Mouse (Mus musculus) hindbrain, embryonic 12.5 days (tissue): ENCODE results near the gene Uba7. TPM values are rescaled to one million over a fixed set of nuclear protein-coding genes. Genes with fewer than 3 reads are reported as not detected.

ENCODE experiments used
- ATAC-seq: fragments of 200-750 bp; cut with Nextera tagmentation; 2 replicates; pipeline ENCODE4 v1.8.0; 2017; ENCODE audit warnings: moderate TSS enrichment; ENCODE audit not compliant: low FRiP score
- H3K27ac ChIP-seq: fragments of 300-500 bp; sonication (generic); 2 replicates; pipeline ENCODE4 v1.5.1; 2016; ENCODE audit warnings: mild to moderate bottlenecking
- H3K27me3 ChIP-seq: fragments of 300-500 bp; sonication (generic); 2 replicates; pipeline ENCODE4 v1.6.1; 2016; ENCODE audit warnings: mild to moderate bottlenecking
- H3K36me3 ChIP-seq: fragments of 300-500 bp; sonication (generic); 2 replicates; pipeline ENCODE4 v1.6.1; 2016; ENCODE audit warnings: mild to moderate bottlenecking
- H3K4me1 ChIP-seq: fragments of 300-500 bp; sonication (generic); 2 replicates; pipeline ENCODE4 v1.6.1; 2016
- H3K4me2 ChIP-seq: fragments of 300-500 bp; sonication (generic); replicated peaks from 2 replicates; pipeline ENCODE4 v1.6.1; 2016; ENCODE audit warnings: mild to moderate bottlenecking
- H3K4me3 ChIP-seq: fragments of 300-500 bp; sonication (generic); 2 replicates; pipeline ENCODE4 v1.5.1; 2016; ENCODE audit warnings: mild to moderate bottlenecking
- H3K9ac ChIP-seq: fragments of 300-500 bp; sonication (generic); 2 replicates; pipeline ENCODE4 v1.6.1; 2016; ENCODE audit warnings: mild to moderate bottlenecking, moderate library complexity
- H3K9me3 ChIP-seq: fragments of 300-500 bp; sonication (generic); replicated peaks from 2 replicates; pipeline ENCODE4 v1.6.1; 2016; ENCODE audit warnings: mild to moderate bottlenecking
- WGBS: fragments of 180-500 bp; shearing (Covaris S2); methylation state at CpG from one replicate; pipeline ENCODE4 v1.1.7; 2016; 5-methylcytosine and 5-hydroxymethylcytosine counted together
- polyA plus RNA-seq: library from polyadenylated mRNA; unstranded; fragments of >200 nt; fragmentation: Nextera tagmentation; extraction: Ambion mirVana; gene quantifications from 2 replicates; pipeline ENCODE4 v1.2.1, GENCODE M21; 2016

Uba7 gene
- polyA plus RNA-seq, 1 experiment from 2014 or later = 12.7 TPM

- Histone ChIP-seq H3K4me1 (peaks cover 15% of the 10 kb centered on the region), H3K27me3 (no peaks in the 10 kb centered on the region), H3K4me3 (no peak overlapping the region), H3K27ac (no peak overlapping the region), H3K36me3 (no peaks in the 10 kb centered on the region), H3K9ac (no peak overlapping the region), H3K9me3 (no peaks in the 10 kb centered on the region), H3K4me2 (no peak overlapping the region)
- 81% methylated on average over 13 of the region's 13 CpGs for WGBS
- ATAC-seq = no peak
Observed at GRCm38 (mm10) chr9:107949184-107949921, 26.0 kb upstream of the Uba7 start.

DNA sequence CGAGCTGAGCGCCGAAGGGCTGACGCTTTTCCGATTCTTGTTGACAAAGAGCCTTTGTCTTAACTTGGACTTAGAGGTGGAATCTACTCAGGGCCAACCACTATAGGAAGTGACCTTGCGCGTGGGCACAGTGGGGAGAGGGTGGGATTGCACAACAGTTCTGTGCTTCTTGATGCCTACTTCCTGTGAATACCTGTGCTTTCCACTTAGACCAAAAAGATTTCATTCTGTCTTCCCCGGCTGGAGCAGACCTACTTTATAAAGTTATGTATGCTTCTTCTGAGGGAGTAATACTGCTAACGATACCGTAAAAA is 25.4 kb upstream of the Uba7 start, which contains the start of gene Traip:
Gene Traip, plus strand, starts transcription at position 215 of the 314 bp plus-strand sequence.
- H3K27me3 ChIP-seq = no peaks in the 10 kb centered on the region
- ATAC-seq = no peak
- H3K9ac ChIP-seq = peak within 1 kb of the TSS; percentile 72
- H3K4me2 ChIP-seq = peak within 1 kb of the TSS; percentile 82
- H3K27ac ChIP-seq = peak within 1 kb of the TSS; percentile 85; the same call in 1 of the 2 replicates
- peak within 1 kb of the TSS; percentile 67 for H3K4me3 ChIP-seq
- H3K36me3 ChIP-seq = no peaks in the 10 kb centered on the region
- peaks cover 15% of the 10 kb centered on the region for H3K4me1 ChIP-seq
- no peaks in the 10 kb centered on the region for H3K9me3 ChIP-seq
- WGBS = 90% methylated on average over 10 of the region's 10 CpGs

DNA sequence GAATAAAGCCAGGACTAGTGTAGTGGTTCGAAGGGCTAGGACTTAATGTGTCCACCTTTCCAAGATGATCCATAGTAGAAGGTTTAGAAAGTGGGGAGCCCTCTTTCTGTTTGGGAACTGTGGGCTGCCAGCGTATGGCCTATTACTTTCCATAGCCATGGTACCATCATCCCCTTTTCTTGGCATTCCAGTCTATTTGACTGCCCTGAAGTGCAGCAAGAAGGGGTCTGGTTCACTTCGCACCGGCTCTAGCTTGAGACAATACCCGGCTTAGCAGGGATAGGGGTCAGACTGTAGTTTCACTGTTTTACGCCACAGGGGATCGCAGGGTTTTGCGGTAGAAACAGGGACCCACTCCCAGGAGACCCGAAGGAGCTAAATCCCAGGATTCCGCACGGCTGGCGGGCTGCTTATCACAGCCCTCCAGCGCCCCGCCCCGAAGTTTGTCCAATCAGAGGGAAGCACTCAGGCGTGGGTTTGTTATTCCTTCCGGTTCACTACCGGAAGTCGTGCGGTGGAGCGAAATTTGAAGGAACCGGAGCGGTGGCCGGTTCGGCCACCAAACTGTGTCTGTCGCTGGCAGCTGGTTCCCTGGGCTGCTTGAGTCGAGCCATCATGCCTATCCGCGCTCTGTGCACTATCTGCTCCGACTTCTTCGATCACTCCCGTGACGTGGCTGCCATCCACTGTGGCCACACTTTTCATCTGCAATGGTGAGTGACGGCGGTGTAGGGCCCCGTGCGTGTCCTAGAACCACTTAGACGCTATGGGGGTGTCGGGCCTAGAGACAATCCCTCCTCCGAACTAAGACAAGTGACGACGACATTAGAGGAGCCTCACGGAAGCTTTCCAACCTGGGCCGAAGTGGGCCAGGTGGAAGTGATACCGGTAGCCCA is 24.6 kb upstream of the Uba7 start:
- 9% methylated on average over 45 of the region's 45 CpGs for WGBS
- no peaks in the 10 kb centered on the region for H3K27me3 ChIP-seq
- H3K36me3 ChIP-seq = no peaks in the 10 kb centered on the region
- peaks cover 15% of the 10 kb centered on the region for H3K4me1 ChIP-seq
- peak overlapping the region; percentile 82 for H3K4me2 ChIP-seq
- H3K27ac ChIP-seq = peak overlapping the region; percentile 85; the same call in 1 of the 2 replicates
- H3K9me3 ChIP-seq = no peaks in the 10 kb centered on the region
- H3K9ac ChIP-seq = peak overlapping the region; percentile 72
- peak overlapping the region; percentile 67 for H3K4me3 ChIP-seq
- peak; percentile 92 for ATAC-seq

DNA sequence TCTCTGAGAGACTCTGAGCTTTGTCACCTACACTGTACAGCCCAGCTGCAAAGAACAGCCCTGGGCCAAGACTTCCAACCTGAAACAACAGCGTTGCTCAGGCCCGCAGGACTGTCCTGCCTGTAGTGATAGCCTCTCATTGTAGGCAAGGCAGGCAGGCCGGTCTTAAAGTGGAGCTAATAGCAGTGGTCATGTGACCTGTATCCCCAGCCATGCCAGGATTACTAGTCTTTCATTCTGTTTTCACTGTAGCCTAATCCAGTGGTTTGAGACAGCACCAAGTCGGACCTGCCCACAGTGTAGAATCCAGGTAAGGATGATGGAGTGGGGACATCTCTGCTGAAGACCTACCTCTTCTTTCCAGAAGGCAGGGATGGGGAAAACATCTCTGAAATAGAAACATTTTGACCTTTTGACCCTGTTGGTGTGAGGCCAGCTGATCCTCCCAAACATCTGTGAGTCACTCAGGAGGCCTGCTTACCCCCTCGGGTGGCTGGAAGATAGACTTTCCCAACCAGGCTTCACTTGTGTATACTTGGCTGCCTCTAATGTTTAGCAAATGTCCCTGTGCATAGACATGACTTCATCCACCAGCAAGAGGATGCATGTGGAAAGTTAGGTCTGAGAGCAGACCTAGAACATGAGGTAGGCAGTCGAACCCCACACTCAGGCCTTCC is 19.6 kb upstream of the Uba7 start:
- H3K4me2 ChIP-seq = no peak overlapping the region
- H3K9me3 ChIP-seq = no peaks in the 10 kb centered on the region
- WGBS = 88% methylated on average over 6 of the region's 6 CpGs
- H3K36me3 ChIP-seq = peaks cover 14% of the 10 kb centered on the region; the same call in 1 of the 2 replicates
- no peak overlapping the region for H3K4me3 ChIP-seq
- H3K9ac ChIP-seq = no peak overlapping the region
- H3K27me3 ChIP-seq = no peaks in the 10 kb centered on the region
- H3K27ac ChIP-seq = no peak overlapping the region
- no peak for ATAC-seq
- H3K4me1 ChIP-seq = peaks cover 11% of the 10 kb centered on the region

GRCm38 (mm10) chr9:107957141-107957540 is 18.2 kb upstream of the Uba7 start:
- Histone ChIP-seq H3K4me3 (no peak overlapping the region), H3K9me3 (no peaks in the 10 kb centered on the region), H3K4me1 (peaks cover 12% of the 10 kb centered on the region), H3K4me2 (no peak overlapping the region), H3K27ac (no peak overlapping the region), H3K36me3 (peaks cover 18% of the 10 kb centered on the region; the same call in 1 of the 2 replicates), H3K9ac (0 out of 2 replicates have a peak overlapping the region, but pooled peaks have one; percentile 15), H3K27me3 (no peaks in the 10 kb centered on the region)
- 37% methylated on average over 6 of the region's 6 CpGs for WGBS
- no peak for ATAC-seq

- Histone ChIP-seq H3K4me1 (peaks cover 12% of the 10 kb centered on the region), H3K9ac (no peak overlapping the region), H3K4me3 (no peak overlapping the region), H3K27ac (no peak overlapping the region), H3K9me3 (no peaks in the 10 kb centered on the region), H3K36me3 (peaks cover 34% of the 10 kb centered on the region; the same call in 1 of the 2 replicates), H3K4me2 (no peak overlapping the region), H3K27me3 (no peaks in the 10 kb centered on the region)
- ATAC-seq = no peak
- 68% methylated on average over 6 of the region's 6 CpGs for whole genome bisulfite sequencing
Observed at GRCm38 (mm10) chr9:107959896-107960295, 15.4 kb upstream of the Uba7 start.

DNA sequence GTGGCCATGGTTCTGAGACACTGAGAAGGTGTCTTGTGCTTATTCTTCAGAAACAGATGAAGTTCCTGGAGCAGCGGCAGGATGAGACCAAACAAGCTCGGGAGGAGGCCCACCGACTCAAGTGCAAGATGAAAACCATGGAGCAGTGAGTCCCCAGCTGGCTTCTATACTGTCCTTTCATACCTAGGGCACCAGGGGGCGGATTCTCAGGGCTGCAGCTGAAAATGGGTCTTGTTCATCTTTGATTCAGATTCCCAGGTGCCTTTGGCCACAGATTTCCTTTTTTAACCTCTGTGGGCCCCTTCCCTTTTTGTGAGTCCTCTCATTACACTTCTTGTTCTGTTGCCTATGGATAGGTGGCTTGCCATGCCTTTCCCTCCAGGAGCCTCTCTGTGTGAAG is 14.4 kb upstream of the Uba7 start:
- Histone ChIP-seq H3K4me2 (no peak overlapping the region), H3K9ac (0 out of 2 replicates have a peak overlapping the region, but pooled peaks have one; percentile 25), H3K36me3 (peaks cover 34% of the 10 kb centered on the region; the same call in 1 of the 2 replicates), H3K4me1 (peaks cover 12% of the 10 kb centered on the region), H3K9me3 (no peaks in the 10 kb centered on the region), H3K27me3 (no peaks in the 10 kb centered on the region), H3K4me3 (no peak overlapping the region), H3K27ac (no peak overlapping the region)
- no peak for ATAC-seq
- 74% methylated on average over 4 of the region's 4 CpGs for WGBS

- Histone ChIP-seq H3K9ac (0 out of 2 replicates have a peak overlapping the region, but pooled peaks have one; percentile 25), H3K4me2 (no peak overlapping the region)
- 78% methylated on average over 10 of the region's 10 CpGs for WGBS
Observed at GRCm38 (mm10) chr9:107961351-107961762, 13.9 kb upstream of the Uba7 start.

DNA sequence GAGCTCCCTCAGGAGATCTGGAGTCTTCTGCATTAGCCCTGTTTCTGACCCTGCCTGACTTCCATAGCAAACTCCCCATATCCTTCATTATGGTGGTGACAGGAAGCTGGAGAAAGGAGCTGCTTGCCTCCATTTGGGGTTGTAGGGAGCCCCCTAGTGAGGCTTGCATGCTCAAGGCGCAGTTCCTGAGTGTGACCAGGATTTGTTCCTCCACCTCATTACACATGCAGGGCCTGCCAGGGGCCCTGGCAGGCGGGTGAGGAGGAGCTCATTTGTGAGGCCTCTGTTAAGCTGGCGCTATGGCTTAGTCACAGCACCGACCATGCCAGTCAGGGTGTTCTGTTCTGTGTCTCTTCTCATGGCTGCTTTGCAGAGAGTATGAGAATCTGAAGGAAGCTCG is 13.4 kb upstream of the Uba7 start:
- Histone ChIP-seq H3K36me3 (peaks cover 34% of the 10 kb centered on the region; the same call in 1 of the 2 replicates), H3K9me3 (no peaks in the 10 kb centered on the region), H3K4me2 (no peak overlapping the region), H3K4me3 (no peak overlapping the region), H3K9ac (no peak overlapping the region), H3K27ac (peak overlapping the region; percentile 8; the same call in 1 of the 2 replicates), H3K4me1 (peaks cover 12% of the 10 kb centered on the region), H3K27me3 (no peaks in the 10 kb centered on the region)
- WGBS = 54% methylated on average over 5 of the region's 5 CpGs
- ATAC-seq = no peak

More at GRCm38 (mm10) chr9:107961351-107961762, 13.9 kb upstream of the Uba7 start:
- Histone ChIP-seq H3K36me3 (peaks cover 34% of the 10 kb centered on the region; the same call in 1 of the 2 replicates), H3K4me3 (no peak overlapping the region), H3K4me1 (peaks cover 12% of the 10 kb centered on the region), H3K27ac (peak overlapping the region; percentile 8; the same call in 1 of the 2 replicates), H3K27me3 (no peaks in the 10 kb centered on the region), H3K9me3 (no peaks in the 10 kb centered on the region)
- ATAC-seq = no peak; the same call in 1 of the 2 replicates

- Histone ChIP-seq H3K4me2 (no peak overlapping the region), H3K9ac (no peak overlapping the region), H3K4me3 (no peak overlapping the region), H3K9me3 (no peaks in the 10 kb centered on the region), H3K4me1 (peaks cover 12% of the 10 kb centered on the region), H3K27ac (no peak overlapping the region), H3K36me3 (peaks cover 27% of the 10 kb centered on the region; the same call in 1 of the 2 replicates), H3K27me3 (no peaks in the 10 kb centered on the region)
- ATAC-seq = no peak
- 91% methylated on average over 9 of the region's 9 CpGs for WGBS
Observed at GRCm38 (mm10) chr9:107962916-107963315, 12.4 kb upstream of the Uba7 start.

- Histone ChIP-seq H3K4me3 (no peak overlapping the region), H3K4me2 (no peak overlapping the region), H3K27ac (no peak overlapping the region), H3K9me3 (no peaks in the 10 kb centered on the region), H3K36me3 (peaks cover 28% of the 10 kb centered on the region; the same call in 1 of the 2 replicates), H3K9ac (no peak overlapping the region), H3K4me1 (peaks cover 12% of the 10 kb centered on the region), H3K27me3 (no peaks in the 10 kb centered on the region)
- no peak for ATAC-seq
- 28% methylated on average over 5 of the region's 5 CpGs for WGBS
Observed at GRCm38 (mm10) chr9:107963700-107964099, 11.6 kb upstream of the Uba7 start.
